Mouse (Mus musculus) embryonic fibroblast, embryonic 13.5 days (primary cell): ENCODE results near the gene Tor1a.

ENCODE experiments used
- CTCF ChIP-seq: IDR thresholded peaks from 2 replicates; pipeline ENCODE4 v1.5.1; 2011; ENCODE audit warnings: mild to moderate bottlenecking, control low read depth, low read length, moderate library complexity, borderline replicate concordance; ENCODE audit not compliant: insufficient read depth
- POLR2A ChIP-seq: IDR thresholded peaks from 2 replicates; pipeline ENCODE4 v1.6.1; 2011; ENCODE audit warnings: low read depth, mild to moderate bottlenecking, control low read depth, low read length, moderate library complexity

DNA sequence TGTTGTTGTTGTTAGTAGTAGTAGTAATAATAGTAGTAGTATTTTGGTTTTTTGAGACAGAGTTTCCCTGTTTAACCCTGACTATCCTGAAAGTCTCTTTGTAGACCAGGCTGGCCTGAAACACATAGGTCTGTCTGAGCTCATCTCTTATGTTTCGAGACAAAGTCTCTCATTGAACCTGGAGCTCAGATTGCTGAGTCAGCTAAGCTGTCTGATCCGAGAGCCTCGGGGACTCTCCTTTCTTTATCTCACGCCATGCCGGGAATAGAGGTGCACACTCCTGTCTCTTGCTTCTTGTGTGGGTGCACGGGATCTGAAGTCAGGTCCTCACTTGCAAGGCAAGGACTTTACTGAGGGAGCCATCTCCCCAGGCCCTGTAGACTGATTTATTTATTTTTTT lies 34.7 kb downstream of the Tor1a start:
- TF ChIP-seq POLR2A, result no peak
- TF ChIP-seq CTCF, result no peak
